Mouse (Mus musculus) layer of hippocampus, postnatal 25 days (tissue): ENCODE measurements around the gene Omp. TPM values are rescaled to one million over a fixed set of nuclear protein-coding genes. Genes with fewer than 3 reads are reported as not detected.
A peak's percentile ranks its signal among the peaks of the same experiment; 100 is the strongest.
"Not testable (repeated sequence)": the region's sequence is repeated elsewhere in the genome, so short reads cannot be mapped to it uniquely, and the experiment has no call there.

ENCODE experiments used
- DNase-seq, 2 experiments: peaks; one replicate each; pipeline ENCODE4 v3.0.0; 2022; ENCODE audit warnings: mixed read lengths in 2 of 2, low spot score in 1 of 2; ENCODE audit errors: extremely low spot score in 1 of 2
- total RNA-seq, 2 experiments: library from RNA; stranded (reverse); gene quantifications; 2 replicates each; pipeline ENCODE4 v1.2.3; 2021

Omp gene
- 1 to 10 TPM; 1.0 to 1.4 TPM for total RNA-seq

GRCm38 (mm10) chr7:98145402-98145801 lies at the start of gene Omp:
Omp (minus strand) TSS chr7:98145502.
- no peak for DNase-seq

GRCm38 (mm10) chr7:98194026-98194792 lies 48.9 kb upstream of the Omp start:
- DNase-seq, result no peak

- no peak for DNase-seq
Observed at GRCm38 (mm10) chr7:98193515-98194025, 48.3 kb upstream of the Omp start.

DNA sequence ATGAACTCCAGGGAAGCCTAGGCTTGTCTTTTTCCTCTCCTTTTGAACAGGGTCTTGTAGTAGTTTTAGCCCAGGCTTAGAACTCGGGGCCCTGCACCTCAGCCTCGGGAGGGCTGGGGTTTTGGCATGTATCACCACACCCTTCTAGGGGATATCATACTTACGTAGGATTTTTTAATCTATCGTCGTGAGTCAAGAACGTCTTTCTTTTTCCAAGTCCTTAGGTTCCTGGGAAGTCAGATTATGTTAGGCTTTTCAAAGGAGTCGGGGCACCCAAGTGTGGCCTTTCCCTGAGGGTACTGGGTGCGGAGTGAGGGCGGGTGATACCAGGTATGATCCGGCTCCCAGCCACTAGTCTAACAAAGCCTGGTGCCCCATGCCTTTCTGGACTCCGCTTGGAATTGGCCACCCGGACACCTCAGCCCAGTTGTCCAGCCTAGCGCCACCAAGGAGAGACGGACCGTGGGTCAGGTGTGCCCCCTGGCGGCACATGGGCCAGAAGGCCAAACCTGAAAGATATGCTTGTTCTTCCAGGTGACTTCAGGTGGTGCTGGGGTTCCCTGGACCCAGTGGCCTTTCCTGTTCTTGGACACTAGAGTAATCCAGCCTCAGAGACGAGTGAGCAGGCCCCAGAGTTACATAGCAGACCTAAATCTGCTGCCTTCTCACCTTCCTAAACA lies 46.4 kb upstream of the Omp start:
- DNase-seq, result no peak

DNA sequence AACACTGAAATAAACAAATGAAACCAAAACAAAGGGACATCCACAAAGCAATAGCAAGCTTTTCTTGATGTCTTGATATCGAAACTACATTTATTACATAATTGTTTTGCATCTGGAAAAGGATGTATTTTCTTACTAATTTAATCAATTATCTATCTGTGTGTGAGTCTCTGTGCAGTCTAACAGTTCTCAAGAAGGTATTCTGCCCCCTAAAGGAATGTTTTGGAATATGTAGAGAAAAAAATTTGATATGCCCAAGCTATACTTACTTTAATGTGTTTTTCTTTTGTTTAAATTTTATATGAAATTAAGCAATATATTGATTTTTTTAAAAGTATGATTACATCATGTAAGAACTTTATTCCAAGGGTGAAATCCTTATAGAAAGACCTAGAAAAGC lies 45.3 kb upstream of the Omp start:
- DNase-seq, result no peak

DNA sequence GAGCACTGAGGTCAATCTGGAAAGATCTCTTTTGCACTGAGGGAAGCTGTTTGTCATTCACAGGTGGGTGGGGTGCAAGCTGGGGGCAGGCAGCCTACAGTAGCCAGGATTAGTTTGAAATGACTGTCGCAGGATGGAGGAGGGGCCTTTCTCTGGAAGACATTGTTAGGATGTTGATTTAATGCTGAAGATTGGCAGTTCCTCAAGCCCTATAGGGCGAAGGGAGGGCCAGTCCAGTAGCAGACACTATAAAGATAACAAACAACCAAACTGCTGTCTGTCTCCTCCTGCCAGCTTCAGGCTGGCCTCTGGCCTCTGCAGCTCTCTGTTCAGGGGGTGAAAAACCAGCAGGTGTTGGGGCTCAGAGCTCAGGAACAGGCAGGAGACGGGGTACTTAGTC lies 44.4 kb upstream of the Omp start:
- no peak for DNase-seq

DNA sequence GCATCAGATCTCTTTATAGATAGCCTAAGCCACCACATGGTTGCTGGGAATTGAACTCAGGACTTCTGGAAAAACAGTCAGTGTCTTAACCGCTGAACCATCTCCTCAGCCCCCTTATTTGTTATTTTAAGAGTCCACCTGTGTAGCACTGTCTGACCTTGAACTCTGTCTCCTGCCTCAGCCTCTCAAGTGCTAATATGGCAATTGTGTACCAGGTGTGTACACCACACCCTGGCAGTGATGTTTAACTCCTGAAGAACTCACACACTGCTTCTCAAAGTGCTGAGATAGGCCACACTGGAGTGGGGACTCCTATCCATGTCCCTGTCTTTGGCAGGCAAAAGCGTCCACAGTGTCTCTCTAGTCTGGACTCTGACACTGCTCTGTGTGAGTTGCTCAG lies 43.4 kb upstream of the Omp start:
- DNase-seq, result no peak

GRCm38 (mm10) chr7:98188238-98188637 lies 42.9 kb upstream of the Omp start:
- DNase-seq, result no peak

GRCm38 (mm10) chr7:98187332-98187731 lies 42.0 kb upstream of the Omp start:
- not testable (repeated sequence) for DNase-seq

- DNase-seq, result no peak
Observed at GRCm38 (mm10) chr7:98186637-98187036, 41.3 kb upstream of the Omp start.

GRCm38 (mm10) chr7:98185326-98185725 lies 40.0 kb upstream of the Omp start:
- DNase-seq, result no peak

- DNase-seq, result no peak
Observed at GRCm38 (mm10) chr7:98178560-98179231, 33.4 kb upstream of the Omp start.

GRCm38 (mm10) chr7:98177929-98178559 lies 32.7 kb upstream of the Omp start, which contains the start of gene Capn5:
Capn5 (minus strand) TSS chr7:98178274.
- DNase-seq, result peak; percentile 48 to 49

DNA sequence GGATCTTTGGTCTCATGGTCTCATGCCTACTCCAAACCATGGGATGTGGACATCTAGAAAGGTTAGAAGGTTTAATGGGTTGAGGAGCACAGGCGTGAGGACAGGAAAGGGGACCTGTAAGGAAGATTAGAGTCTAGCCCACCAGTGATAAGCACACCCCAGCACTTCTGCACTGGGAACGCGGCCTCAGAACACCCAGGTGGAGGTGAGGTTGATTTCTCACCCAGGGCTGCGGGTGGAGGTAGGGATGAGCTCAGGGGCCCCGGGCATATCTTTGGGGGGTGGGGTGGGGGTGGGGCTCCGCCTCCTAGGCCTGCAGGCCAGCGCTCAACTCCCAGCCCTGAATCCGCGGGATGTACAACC lies 32.2 kb upstream of the Omp start:
- no peak for DNase-seq

DNA sequence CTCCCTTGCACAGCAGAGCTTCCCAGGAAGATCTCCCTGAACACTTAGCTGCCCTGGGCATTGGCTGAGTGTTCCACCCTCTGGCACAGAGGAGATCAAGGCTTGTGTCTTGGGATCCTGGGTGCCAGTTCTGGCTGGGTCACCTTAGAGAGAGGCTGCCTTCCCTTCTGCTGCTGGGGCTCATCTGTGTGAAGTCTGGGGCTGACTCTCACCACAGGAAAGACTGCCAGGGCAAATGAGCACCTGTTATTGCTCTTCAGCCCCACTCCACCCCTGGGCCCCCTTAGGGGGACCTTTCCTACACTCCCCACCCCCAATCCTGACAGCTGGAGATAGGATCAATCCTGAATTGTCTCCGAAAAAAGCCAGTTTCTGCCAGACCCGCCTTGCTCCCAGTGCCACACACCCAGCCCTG lies 31.8 kb upstream of the Omp start:
- no peak for DNase-seq

DNA sequence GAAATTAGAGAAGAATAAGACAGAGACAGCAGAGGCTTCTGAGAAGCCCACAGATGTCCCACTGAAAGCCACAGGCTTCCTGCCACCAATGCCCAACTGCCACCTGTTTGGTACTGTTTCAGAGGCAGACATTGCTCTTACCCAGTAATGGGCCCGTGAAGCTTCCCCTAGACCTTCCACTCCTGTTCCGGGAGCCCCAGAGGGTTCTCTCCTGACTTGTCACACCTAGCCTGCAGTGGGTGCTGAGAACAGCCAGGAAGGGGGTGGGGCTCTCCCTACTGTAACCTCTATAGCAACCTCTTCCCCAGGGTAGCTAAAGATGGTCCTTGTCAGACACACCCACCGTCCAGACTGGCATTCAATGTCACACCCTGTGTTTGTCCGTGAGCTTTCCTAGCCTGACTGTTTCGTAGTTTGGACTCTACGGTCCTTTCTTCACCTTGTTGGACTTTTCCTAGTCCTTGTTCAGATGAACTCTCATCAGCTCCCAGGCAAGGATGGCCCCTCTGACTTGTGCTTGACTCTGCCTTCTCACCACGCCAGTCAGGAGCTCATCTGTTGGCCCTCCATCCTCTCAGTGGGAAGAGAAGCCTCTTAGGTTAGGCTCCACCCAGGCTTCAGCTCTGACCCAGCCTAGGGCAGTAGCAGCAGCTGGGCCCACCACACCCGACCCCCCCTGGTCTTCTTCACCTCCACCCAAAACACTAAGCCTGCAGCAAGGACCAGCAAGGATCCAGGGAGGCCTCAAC lies 31.2 kb upstream of the Omp start:
- DNase-seq, result no peak

DNA sequence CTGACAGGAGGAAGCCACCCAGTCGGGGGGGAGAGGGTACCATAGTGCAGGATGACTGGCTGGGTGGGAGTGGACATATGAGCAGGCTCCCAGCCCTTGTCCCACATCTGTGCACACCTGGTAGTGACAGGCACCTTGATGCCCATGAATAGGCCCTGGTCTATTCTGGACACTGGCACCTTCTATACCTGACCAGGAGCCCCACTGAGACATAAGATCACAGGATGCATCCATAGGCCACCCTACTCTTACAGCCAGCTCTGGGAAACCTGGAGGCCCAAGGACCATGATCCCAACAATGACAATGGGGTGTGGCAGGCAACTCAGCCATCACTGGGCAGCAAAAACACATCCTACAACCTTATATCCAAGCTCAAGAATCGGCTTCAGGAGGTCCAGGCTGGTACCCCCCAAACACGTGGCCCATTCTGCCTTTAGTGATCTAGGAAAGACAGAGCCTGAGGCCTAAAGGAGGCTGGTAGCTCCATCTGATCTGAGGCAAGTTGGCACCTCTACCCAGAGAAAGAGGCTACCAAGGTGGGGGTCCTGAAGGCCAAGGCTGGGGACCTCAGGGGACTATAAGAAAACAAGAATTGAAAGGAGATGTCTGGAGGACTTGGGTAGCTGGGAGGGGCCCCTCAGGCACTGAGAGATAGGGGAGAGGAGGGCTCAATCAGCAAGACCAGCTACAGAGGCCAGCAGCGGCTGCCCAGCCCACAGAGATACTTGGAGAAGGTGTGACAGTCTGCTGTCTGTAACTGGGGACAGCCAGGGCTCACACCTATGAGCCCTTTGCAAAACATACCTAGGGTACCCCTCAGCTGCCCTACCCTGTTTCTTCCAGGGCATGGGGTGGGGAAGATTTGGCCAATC lies 29.8 kb upstream of the Omp start:
- no peak for DNase-seq

DNA sequence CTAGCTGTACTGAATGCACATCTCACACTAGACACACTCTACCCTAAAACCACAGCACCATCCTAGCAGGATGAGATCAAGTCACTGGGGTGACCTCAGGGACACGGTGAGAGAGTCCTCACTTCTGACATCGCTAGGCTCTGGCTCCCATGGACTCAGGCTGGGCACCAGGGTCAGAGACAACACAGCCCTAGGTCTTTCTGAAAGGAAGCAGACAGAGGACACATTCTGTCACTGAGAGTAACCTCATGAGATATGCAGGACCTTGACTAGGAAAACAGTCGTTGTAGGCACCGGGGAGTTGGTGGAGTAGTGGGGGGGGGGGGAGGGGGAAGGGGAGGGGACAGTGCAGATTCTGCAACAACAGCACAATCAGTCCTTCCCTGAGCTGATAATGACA lies 28.1 kb upstream of the Omp start:
- DNase-seq, result no peak

DNA sequence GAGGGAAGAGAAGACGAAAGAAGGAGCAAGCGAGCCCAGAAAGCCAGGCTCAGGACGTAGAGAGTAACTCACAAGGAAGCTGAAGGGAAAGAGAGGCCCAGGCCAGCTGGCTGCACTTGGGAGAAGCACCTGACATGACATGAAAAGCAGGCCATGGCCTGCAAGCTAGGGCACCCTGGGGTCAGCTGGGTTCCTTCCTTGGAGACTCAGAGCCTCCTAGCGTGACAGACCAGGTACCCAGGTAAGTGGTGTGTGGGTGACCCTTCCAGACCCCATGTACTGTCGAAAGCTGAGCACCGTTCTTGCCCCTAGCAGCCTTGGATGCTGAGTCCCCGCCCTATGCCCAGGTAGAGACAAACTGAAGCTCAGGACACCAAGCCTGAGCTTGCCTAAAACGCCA lies 27.4 kb upstream of the Omp start:
- no peak for DNase-seq
